Mouse (Mus musculus) heart, postnatal 0 days (tissue): ENCODE measurements around the gene Stx1b. TPM values are rescaled to one million over a fixed set of nuclear protein-coding genes. Genes with fewer than 3 reads are reported as not detected.

Experiments
- ATAC-seq: fragments of 200-750 bp; cut with Nextera tagmentation; 2 replicates; pipeline ENCODE4 v1.8.0; 2017; ENCODE audit warnings: low read depth, moderate number of reproducible peaks, moderate library complexity; ENCODE audit not compliant: insufficient read depth
- DNase-seq: peaks from one replicate; pipeline ENCODE4 v3.0.0-alpha.2; 2016; ENCODE audit warnings: low spot score
- H3K27ac ChIP-seq: fragments of 300-500 bp; sonication (generic); 2 replicates; pipeline ENCODE4 v1.5.1; 2014; ENCODE audit warnings: low read depth, mild to moderate bottlenecking
- H3K27me3 ChIP-seq: fragments of 300-500 bp; sonication (generic); 2 replicates; pipeline ENCODE4 v1.6.1; 2014; ENCODE audit warnings: low read length, mixed read lengths; ENCODE audit not compliant: control insufficient read depth, insufficient read depth
- H3K36me3 ChIP-seq: fragments of 300-500 bp; sonication (generic); replicated peaks from 2 replicates; pipeline ENCODE4 v1.6.1; 2014; ENCODE audit warnings: low read length, mixed read lengths; ENCODE audit not compliant: control insufficient read depth, insufficient read depth
- H3K4me1 ChIP-seq: fragments of 300-500 bp; sonication (generic); 2 replicates; pipeline ENCODE4 v1.6.1; 2014; ENCODE audit warnings: antibody characterized with exemption; ENCODE audit not compliant: control insufficient read depth, insufficient read depth
- H3K4me2 ChIP-seq: fragments of 300-500 bp; sonication (generic); 2 replicates; pipeline ENCODE4 v1.6.1; 2014; ENCODE audit warnings: low read depth, mild to moderate bottlenecking, low read length, moderate library complexity
- H3K4me3 ChIP-seq: fragments of 300-500 bp; sonication (generic); 2 replicates; pipeline ENCODE4 v1.5.1; 2014; ENCODE audit warnings: low read depth, low read length
- H3K9ac ChIP-seq: fragments of 300-500 bp; sonication (generic); replicated peaks from 2 replicates; pipeline ENCODE4 v1.6.1; 2014; ENCODE audit warnings: low read depth, low read length, mixed read lengths
- H3K9me3 ChIP-seq: fragments of 300-500 bp; sonication (generic); replicated peaks from 2 replicates; pipeline ENCODE4 v1.6.1; 2016; ENCODE audit warnings: low read length; ENCODE audit not compliant: control insufficient read depth
- CTCF ChIP-seq: IDR thresholded peaks from 2 replicates; pipeline ENCODE4 v1.5.1; 2016; ENCODE audit warnings: antibody characterized with exemption, control low read depth, low read depth
- EP300 ChIP-seq: IDR thresholded peaks from 2 replicates; pipeline ENCODE4 v1.6.1; 2016; ENCODE audit warnings: antibody characterized with exemption, low read depth
- WGBS: fragments of 180-500 bp; shearing (Covaris S2); extraction: QIAGEN DNeasy Blood & Tissue Kit; methylation state at CpG from one replicate; pipeline ENCODE4 v1.1.7; 2014; 5-methylcytosine and 5-hydroxymethylcytosine counted together
- polyA plus RNA-seq: library from polyadenylated mRNA; unstranded; fragments of >200 nt; fragmentation: Nextera tagmentation; extraction: Ambion mirVana; gene quantifications from 2 replicates; pipeline ENCODE4 v1.2.1, GENCODE M21; 2015
- total RNA-seq: library from RNA; depleted of rRNA; stranded (reverse); fragments of >200 nt; gene quantifications from 2 replicates; pipeline ENCODE4 v1.2.3, GENCODE M21; 2014; ENCODE audit warnings: low replicate concordance

Stx1b gene
- total and polyA plus RNA-seq, 2 experiments from 2014 or later = 0.15 to 0.51 TPM

DNA sequence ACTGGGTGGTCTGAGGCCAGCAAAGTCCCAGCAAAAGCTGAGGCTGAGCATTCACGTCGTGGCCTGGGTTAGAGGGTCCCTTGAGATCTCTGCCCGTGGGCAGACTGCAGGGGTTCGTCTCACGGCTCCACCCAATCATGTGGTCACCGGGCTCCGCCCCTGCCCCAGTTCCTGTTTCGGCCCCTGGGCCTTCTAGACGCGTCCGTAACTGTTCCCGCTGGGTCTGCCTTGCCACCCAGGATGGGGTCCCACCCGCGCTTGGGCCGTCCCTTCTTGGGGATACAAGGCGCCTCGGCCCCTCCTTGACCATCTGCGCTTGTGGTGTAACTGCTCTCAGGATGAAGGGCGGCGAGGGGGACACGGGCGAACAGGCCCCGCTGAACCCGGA, 54.7 kb downstream of the Stx1b start, which contains the start of gene Orai3:
Orai3 (plus strand) TSS at position 165 of the 388 bp plus-strand sequence.
- no peaks in the 10 kb centered on the region for H3K9me3 ChIP-seq
- H3K36me3 ChIP-seq = peaks cover 22% of the 10 kb centered on the region
- no peaks in the 10 kb centered on the region for H3K27me3 ChIP-seq
- DNase-seq (peak; percentile 72), ATAC-seq (peak; percentile 73)
- H3K4me3 ChIP-seq = peak within 1 kb of the TSS; percentile 69
- H3K9ac ChIP-seq = peak within 1 kb of the TSS; percentile 86
- TF ChIP-seq EP300 (0 out of 2 replicates have a peak, but pooled peaks have one; percentile 47), CTCF (no peak)
- WGBS = 1% methylated on average over 21 of the region's 24 CpGs
- H3K4me2 ChIP-seq = peak within 1 kb of the TSS; percentile 82
- H3K4me1 ChIP-seq = peaks cover 12% of the 10 kb centered on the region
- H3K27ac ChIP-seq = peak within 1 kb of the TSS; percentile 85

DNA sequence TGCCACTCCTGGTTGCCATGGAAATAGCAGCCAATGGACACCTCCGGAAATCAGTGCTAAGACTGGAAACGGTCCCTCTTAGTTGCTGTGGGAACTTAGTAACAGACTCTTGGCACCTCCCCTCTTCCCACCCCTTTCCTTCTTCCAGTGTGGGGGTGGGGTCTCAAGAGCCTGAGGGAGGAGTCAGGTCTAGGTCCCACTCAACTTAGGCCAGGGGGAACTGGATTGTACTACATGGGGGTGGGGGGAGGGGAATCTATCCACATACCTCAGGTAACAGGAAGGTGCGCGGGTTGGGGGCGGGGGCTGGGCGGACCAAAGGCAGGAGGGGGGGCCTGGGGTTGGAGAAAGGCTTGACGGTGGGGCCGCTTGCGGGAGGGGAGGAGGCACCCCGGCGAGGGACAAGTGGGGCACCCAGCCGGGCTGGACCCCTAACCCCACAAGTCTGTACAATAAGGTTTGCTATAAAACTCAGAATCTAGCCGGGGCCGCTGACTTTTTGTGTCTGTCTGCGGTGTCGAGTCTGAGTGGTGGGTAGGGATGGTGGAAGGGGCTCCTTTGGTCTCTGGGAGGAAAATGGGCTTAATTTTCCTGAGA, 55.3 kb downstream of the Stx1b start:
- WGBS = 3% methylated on average over 16 of the region's 16 CpGs
- Histone ChIP-seq H3K4me1 (peaks cover 12% of the 10 kb centered on the region), H3K27ac (peak overlapping the region; percentile 85), H3K4me2 (peak overlapping the region; percentile 82), H3K27me3 (no peaks in the 10 kb centered on the region), H3K36me3 (peaks cover 26% of the 10 kb centered on the region), H3K9ac (peak overlapping the region; percentile 86), H3K4me3 (peak overlapping the region; percentile 69), H3K9me3 (no peaks in the 10 kb centered on the region)
- DNase-seq (peak; percentile 98), ATAC-seq (peak; percentile 88)
- TF ChIP-seq CTCF (no peak), EP300 (no peak)

DNA sequence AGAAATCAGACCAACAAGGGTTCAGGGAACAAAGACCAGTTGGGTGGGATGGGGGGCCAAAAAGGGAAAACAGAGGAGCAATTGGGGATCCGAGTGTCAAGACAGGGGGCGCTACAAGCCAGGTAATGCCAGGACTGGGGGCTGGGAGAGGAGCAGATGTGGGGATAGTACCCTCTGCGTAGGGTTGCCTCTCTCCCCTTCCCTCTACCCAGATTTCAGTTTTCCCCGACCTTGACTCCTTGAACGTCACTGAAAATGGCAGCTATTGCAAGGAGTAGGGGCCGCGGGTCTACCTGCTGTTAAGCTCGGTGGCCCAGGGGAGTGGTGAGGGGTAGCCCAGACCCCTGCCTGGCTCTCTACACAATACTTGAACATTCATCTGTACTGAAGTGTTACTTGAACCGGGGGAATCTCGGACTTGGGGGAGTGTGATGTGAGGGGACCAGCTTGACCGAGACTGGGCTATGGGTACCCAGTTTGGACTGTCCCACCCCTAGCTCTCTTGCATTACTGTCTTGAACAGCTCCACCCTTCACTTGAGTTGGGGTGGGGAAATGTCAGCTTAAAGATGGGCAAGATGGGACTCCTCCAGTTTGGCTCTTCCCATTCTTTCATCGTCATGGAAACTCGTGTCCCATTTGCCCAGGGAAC, 55.9 kb downstream of the Stx1b start:
- Histone ChIP-seq H3K4me3 (no peak overlapping the region), H3K36me3 (peaks cover 32% of the 10 kb centered on the region), H3K27ac (no peak overlapping the region), H3K27me3 (no peaks in the 10 kb centered on the region), H3K9me3 (no peaks in the 10 kb centered on the region), H3K4me1 (peaks cover 12% of the 10 kb centered on the region), H3K4me2 (no peak overlapping the region), H3K9ac (no peak overlapping the region)
- WGBS = 64% methylated on average over 13 of the region's 13 CpGs
- TF ChIP-seq CTCF = no peak
- TF ChIP-seq EP300 = no peak
- ATAC-seq (no peak), DNase-seq (no peak)

DNA sequence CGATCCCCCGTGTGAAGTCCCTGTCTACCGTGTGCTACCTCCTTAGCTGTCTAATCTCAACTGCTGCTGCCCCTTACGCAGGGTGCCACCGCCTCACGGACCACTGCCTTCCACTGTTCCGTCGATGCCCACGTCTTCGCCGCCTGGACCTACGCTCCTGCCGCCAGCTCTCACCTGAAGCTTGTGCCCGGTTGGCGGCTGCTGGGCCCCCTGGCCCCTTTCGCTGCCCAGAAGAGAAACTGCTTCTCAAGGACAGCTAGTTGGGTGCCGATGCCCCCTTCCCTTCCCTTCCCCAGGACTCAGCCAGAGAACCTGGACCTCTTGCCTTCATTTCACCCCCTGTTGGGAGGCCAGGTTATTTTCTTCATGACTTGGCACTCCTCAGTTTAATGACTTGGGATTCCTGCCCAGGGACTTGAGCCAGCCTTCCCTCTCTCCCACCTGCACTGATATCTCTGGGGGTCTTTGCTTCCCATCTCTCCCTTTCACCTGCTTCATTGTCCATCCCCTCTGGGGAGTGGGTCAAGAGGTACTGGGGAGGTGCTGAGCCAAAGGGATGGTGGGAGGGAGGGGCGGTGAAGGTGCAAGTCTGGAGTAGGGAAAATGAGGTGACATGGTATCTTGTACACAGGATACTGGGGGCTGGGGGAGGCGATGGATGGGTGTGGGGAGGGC, 56.5 kb downstream of the Stx1b start:
- WGBS = 91% methylated on average over 19 of the region's 19 CpGs

DNA sequence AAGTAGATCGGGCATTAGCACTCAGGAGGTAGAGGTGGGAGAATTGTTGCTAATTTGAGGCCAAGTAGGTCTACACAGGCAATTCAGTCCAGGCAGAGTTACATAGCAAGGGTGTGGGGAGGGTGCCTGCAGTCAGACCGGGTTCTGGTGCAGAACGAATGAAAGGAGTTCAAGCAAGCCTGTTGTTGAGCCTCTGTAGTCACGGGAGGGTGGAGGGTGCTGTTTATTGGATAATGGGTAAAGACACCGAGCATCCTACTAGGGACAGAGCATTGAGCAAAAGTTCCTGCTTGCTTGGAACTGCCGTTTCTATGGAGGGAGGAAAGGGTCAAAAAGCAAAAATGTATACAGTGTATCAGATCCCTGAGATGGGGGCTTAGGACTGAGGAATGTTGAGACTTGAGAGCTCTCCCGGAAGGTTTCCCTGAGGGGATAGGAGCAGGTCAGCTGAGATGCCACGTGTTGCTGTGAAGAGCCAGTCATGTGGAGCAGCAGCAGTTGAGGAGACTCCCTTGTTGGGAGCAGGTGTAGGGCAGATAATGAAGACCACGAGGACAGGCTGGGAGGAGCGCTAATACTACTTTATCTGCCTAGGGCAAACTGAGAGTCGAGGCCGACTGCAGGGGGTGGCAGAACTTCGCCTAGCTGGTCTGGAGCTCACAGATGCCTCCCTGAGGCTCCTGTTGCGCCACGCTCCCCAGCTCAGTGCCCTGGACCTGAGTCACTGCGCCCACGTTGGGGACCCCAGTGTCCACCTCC, 57.3 kb downstream of the Stx1b start:
- no peak overlapping the region for H3K9ac ChIP-seq
- peaks cover 42% of the 10 kb centered on the region for H3K36me3 ChIP-seq
- H3K27ac ChIP-seq = no peak overlapping the region
- no peaks in the 10 kb centered on the region for H3K27me3 ChIP-seq
- H3K4me1 ChIP-seq = peaks cover 12% of the 10 kb centered on the region
- H3K4me2 ChIP-seq = no peak overlapping the region
- no peaks in the 10 kb centered on the region for H3K9me3 ChIP-seq
- TF ChIP-seq CTCF = no peak
- no peak for TF ChIP-seq EP300
- WGBS = 70% methylated on average over 17 of the region's 17 CpGs
- no peak for DNase-seq
- no peak overlapping the region for H3K4me3 ChIP-seq
- ATAC-seq = no peak

More for the DNA sequence above, 56.5 kb downstream of the Stx1b start:
- Histone ChIP-seq H3K9ac (no peak overlapping the region), H3K27ac (no peak overlapping the region), H3K36me3 (peaks cover 37% of the 10 kb centered on the region), H3K4me3 (no peak overlapping the region), H3K9me3 (no peaks in the 10 kb centered on the region), H3K27me3 (no peaks in the 10 kb centered on the region), H3K4me1 (peaks cover 12% of the 10 kb centered on the region), H3K4me2 (no peak overlapping the region)
- no peak for ATAC-seq
- TF ChIP-seq EP300 = no peak
- TF ChIP-seq CTCF = no peak
- DNase-seq = no peak
